Mouse (Mus musculus) midbrain, embryonic 12.5 days (tissue): ENCODE data around the gene Socs1. TPM values are rescaled to one million over a fixed set of nuclear protein-coding genes. Genes with fewer than 3 reads are reported as not detected.

Source experiments
- ATAC-seq: fragments of 200-750 bp; cut with Nextera tagmentation; 2 replicates; pipeline ENCODE4 v1.8.0; 2017; ENCODE audit warnings: low read depth, moderate TSS enrichment, moderate library complexity; ENCODE audit not compliant: low FRiP score
- H3K27ac ChIP-seq: fragments of 300-500 bp; sonication (generic); replicated peaks from 2 replicates; pipeline ENCODE4 v1.5.1; 2016; ENCODE audit warnings: mild to moderate bottlenecking
- H3K27me3 ChIP-seq: fragments of 300-500 bp; sonication (generic); 2 replicates; pipeline ENCODE4 v1.6.1; 2016; ENCODE audit warnings: mild to moderate bottlenecking
- H3K36me3 ChIP-seq: fragments of 300-500 bp; sonication (generic); 2 replicates; pipeline ENCODE4 v1.6.1; 2016
- H3K4me1 ChIP-seq: fragments of 300-500 bp; sonication (generic); 2 replicates; pipeline ENCODE4 v1.6.1; 2016
- H3K4me2 ChIP-seq: fragments of 300-500 bp; sonication (generic); replicated peaks from 2 replicates; pipeline ENCODE4 v1.6.1; 2016; ENCODE audit warnings: mild to moderate bottlenecking, moderate library complexity
- H3K4me3 ChIP-seq: fragments of 300-500 bp; sonication (generic); 2 replicates; pipeline ENCODE4 v1.5.1; 2016; ENCODE audit warnings: mild to moderate bottlenecking
- H3K9ac ChIP-seq: fragments of 300-500 bp; sonication (generic); replicated peaks from 2 replicates; pipeline ENCODE4 v1.6.1; 2016; ENCODE audit warnings: mild to moderate bottlenecking, moderate library complexity
- H3K9me3 ChIP-seq: fragments of 300-500 bp; sonication (generic); 2 replicates; pipeline ENCODE4 v1.6.1; 2016; ENCODE audit warnings: mild to moderate bottlenecking
- WGBS: fragments of 180-500 bp; shearing (Covaris S2); methylation state at CpG from one replicate; pipeline ENCODE4 v1.1.7; 2016; 5-methylcytosine and 5-hydroxymethylcytosine counted together
- polyA plus RNA-seq: library from polyadenylated mRNA; unstranded; fragments of >200 nt; fragmentation: Nextera tagmentation; extraction: Ambion mirVana; gene quantifications from 2 replicates; pipeline ENCODE4 v1.2.1, GENCODE M21; 2016

The Socs1 gene
- polyA plus RNA-seq, 1 experiment from 2014 or later = 3.4 TPM

GRCm38 (mm10) chr16:10784793-10785370, 454 bp downstream of the Socs1 start:
- peak; percentile 82 for ATAC-seq
- no peaks in the 10 kb centered on the region for H3K9me3 ChIP-seq
- H3K27ac ChIP-seq = peak overlapping the region; percentile 84
- peak overlapping the region; percentile 69 for H3K9ac ChIP-seq
- no peaks in the 10 kb centered on the region for H3K36me3 ChIP-seq
- H3K4me1 ChIP-seq = peaks cover 28% of the 10 kb centered on the region
- H3K4me3 ChIP-seq = peak overlapping the region; percentile 70
- peaks cover 27% of the 10 kb centered on the region for H3K27me3 ChIP-seq
- peak overlapping the region; percentile 99 for H3K4me2 ChIP-seq
- WGBS = under 1% methylated on average over 50 of the region's 55 CpGs

GRCm38 (mm10) chr16:10783883-10784792, 1.2 kb downstream of the Socs1 start:
- Histone ChIP-seq H3K36me3 (no peaks in the 10 kb centered on the region), H3K4me3 (peak overlapping the region; percentile 70), H3K9me3 (no peaks in the 10 kb centered on the region), H3K4me1 (peaks cover 28% of the 10 kb centered on the region), H3K27ac (no peak overlapping the region), H3K4me2 (peak overlapping the region; percentile 99), H3K27me3 (peaks cover 27% of the 10 kb centered on the region), H3K9ac (peak overlapping the region; percentile 69)
- peak; percentile 3 for ATAC-seq
- WGBS = 5% methylated on average over 76 of the region's 81 CpGs

- WGBS = 70% methylated on average over 8 of the region's 8 CpGs
- 0 out of 2 replicates have a peak overlapping the region, but pooled peaks have one; percentile 99 for H3K4me2 ChIP-seq
Measured at GRCm38 (mm10) chr16:10783451-10783850, 1.9 kb downstream of the Socs1 start.

GRCm38 (mm10) chr16:10783152-10783434, 2.2 kb downstream of the Socs1 start:
- Histone ChIP-seq H3K9me3 (no peaks in the 10 kb centered on the region), H3K9ac (no peak overlapping the region), H3K4me1 (peaks cover 28% of the 10 kb centered on the region), H3K36me3 (no peaks in the 10 kb centered on the region), H3K4me3 (no peak overlapping the region), H3K27ac (no peak overlapping the region), H3K27me3 (peaks cover 27% of the 10 kb centered on the region), H3K4me2 (no peak overlapping the region)
- ATAC-seq = no peak
- WGBS = 56% methylated on average over 1 of the region's 1 CpGs

More at GRCm38 (mm10) chr16:10783451-10783850, 1.9 kb downstream of the Socs1 start:
- H3K27ac ChIP-seq = no peak overlapping the region
- no peaks in the 10 kb centered on the region for H3K36me3 ChIP-seq
- peaks cover 27% of the 10 kb centered on the region for H3K27me3 ChIP-seq
- no peak for ATAC-seq
- H3K4me3 ChIP-seq = no peak overlapping the region
- H3K9me3 ChIP-seq = no peaks in the 10 kb centered on the region
- peaks cover 28% of the 10 kb centered on the region for H3K4me1 ChIP-seq
- no peak overlapping the region for H3K9ac ChIP-seq

- H3K4me2 ChIP-seq = no peak overlapping the region
- H3K9ac ChIP-seq = 0 out of 2 replicates have a peak overlapping the region, but pooled peaks have one; percentile 5
- H3K27me3 ChIP-seq = peaks cover 27% of the 10 kb centered on the region
- H3K4me1 ChIP-seq = peaks cover 28% of the 10 kb centered on the region
- H3K36me3 ChIP-seq = no peaks in the 10 kb centered on the region
- 39% methylated on average over 6 of the region's 6 CpGs for WGBS
- no peak for ATAC-seq
- no peak overlapping the region for H3K27ac ChIP-seq
- no peak overlapping the region for H3K4me3 ChIP-seq
- H3K9me3 ChIP-seq = no peaks in the 10 kb centered on the region
Measured at GRCm38 (mm10) chr16:10782377-10783151, 2.8 kb downstream of the Socs1 start.

GRCm38 (mm10) chr16:10781862-10782371, 3.4 kb downstream of the Socs1 start:
- Histone ChIP-seq H3K9me3 (no peaks in the 10 kb centered on the region), H3K36me3 (no peaks in the 10 kb centered on the region), H3K27ac (no peak overlapping the region), H3K9ac (no peak overlapping the region), H3K4me3 (no peak overlapping the region), H3K27me3 (peaks cover 27% of the 10 kb centered on the region), H3K4me2 (no peak overlapping the region), H3K4me1 (peaks cover 28% of the 10 kb centered on the region)
- WGBS = 43% methylated on average over 9 of the region's 9 CpGs
- no peak for ATAC-seq

- H3K4me2 ChIP-seq = no peak overlapping the region
- no peak for ATAC-seq
- no peak overlapping the region for H3K9ac ChIP-seq
- no peak overlapping the region for H3K4me3 ChIP-seq
- H3K4me1 ChIP-seq = peaks cover 19% of the 10 kb centered on the region
- H3K9me3 ChIP-seq = no peaks in the 10 kb centered on the region
- WGBS = 77% methylated on average over 5 of the region's 5 CpGs
- H3K27ac ChIP-seq = no peak overlapping the region
- no peaks in the 10 kb centered on the region for H3K36me3 ChIP-seq
- H3K27me3 ChIP-seq = peaks cover 27% of the 10 kb centered on the region
Measured at GRCm38 (mm10) chr16:10780631-10781120, 4.7 kb downstream of the Socs1 start.

GRCm38 (mm10) chr16:10777579-10778160, 7.7 kb downstream of the Socs1 start:
- ATAC-seq = no peak
- H3K27me3 ChIP-seq = peaks cover 5% of the 10 kb centered on the region
- no peak overlapping the region for H3K27ac ChIP-seq
- no peaks in the 10 kb centered on the region for H3K9me3 ChIP-seq
- WGBS = 68% methylated on average over 5 of the region's 5 CpGs
- H3K4me1 ChIP-seq = peaks cover 5% of the 10 kb centered on the region
- no peaks in the 10 kb centered on the region for H3K36me3 ChIP-seq
- H3K4me2 ChIP-seq = no peak overlapping the region
- H3K4me3 ChIP-seq = no peak overlapping the region
- no peak overlapping the region for H3K9ac ChIP-seq

GRCm38 (mm10) chr16:10776322-10776721, 9.0 kb downstream of the Socs1 start:
- no peak overlapping the region for H3K27ac ChIP-seq
- H3K9ac ChIP-seq = no peak overlapping the region
- H3K36me3 ChIP-seq = no peaks in the 10 kb centered on the region
- no peak for ATAC-seq
- H3K4me3 ChIP-seq = no peak overlapping the region
- WGBS = 71% methylated on average over 7 of the region's 7 CpGs
- no peaks in the 10 kb centered on the region for H3K9me3 ChIP-seq
- no peaks in the 10 kb centered on the region for H3K27me3 ChIP-seq
- H3K4me2 ChIP-seq = no peak overlapping the region
- H3K4me1 ChIP-seq = no peaks in the 10 kb centered on the region

GRCm38 (mm10) chr16:10774726-10775125, 10.6 kb downstream of the Socs1 start:
- Histone ChIP-seq H3K9ac (no peak overlapping the region), H3K9me3 (no peaks in the 10 kb centered on the region), H3K27me3 (no peaks in the 10 kb centered on the region), H3K4me1 (no peaks in the 10 kb centered on the region), H3K4me2 (no peak overlapping the region), H3K4me3 (no peak overlapping the region), H3K36me3 (no peaks in the 10 kb centered on the region), H3K27ac (no peak overlapping the region)
- 82% methylated on average over 4 of the region's 4 CpGs for WGBS
- no peak for ATAC-seq

GRCm38 (mm10) chr16:10773543-10773942, 11.8 kb downstream of the Socs1 start:
- no peaks in the 10 kb centered on the region for H3K36me3 ChIP-seq
- WGBS = 85% methylated on average over 8 of the region's 8 CpGs
- H3K4me1 ChIP-seq = no peaks in the 10 kb centered on the region
- H3K4me3 ChIP-seq = no peak overlapping the region
- no peak overlapping the region for H3K4me2 ChIP-seq
- no peaks in the 10 kb centered on the region for H3K27me3 ChIP-seq
- no peak for ATAC-seq
- 0 out of 2 replicates have a peak overlapping the region, but pooled peaks have one; percentile 17 for H3K9ac ChIP-seq
- no peak overlapping the region for H3K27ac ChIP-seq
- H3K9me3 ChIP-seq = no peaks in the 10 kb centered on the region
